Mouse (Mus musculus): ENCODE measurements around the gene Trim17. TPM values are rescaled to one million over a fixed set of nuclear protein-coding genes. Genes with fewer than 3 reads are reported as not detected.

Trim17 gene
- polyA plus RNA-seq, 1 experiment from 2014 or later = 0.08 TPM

DNA sequence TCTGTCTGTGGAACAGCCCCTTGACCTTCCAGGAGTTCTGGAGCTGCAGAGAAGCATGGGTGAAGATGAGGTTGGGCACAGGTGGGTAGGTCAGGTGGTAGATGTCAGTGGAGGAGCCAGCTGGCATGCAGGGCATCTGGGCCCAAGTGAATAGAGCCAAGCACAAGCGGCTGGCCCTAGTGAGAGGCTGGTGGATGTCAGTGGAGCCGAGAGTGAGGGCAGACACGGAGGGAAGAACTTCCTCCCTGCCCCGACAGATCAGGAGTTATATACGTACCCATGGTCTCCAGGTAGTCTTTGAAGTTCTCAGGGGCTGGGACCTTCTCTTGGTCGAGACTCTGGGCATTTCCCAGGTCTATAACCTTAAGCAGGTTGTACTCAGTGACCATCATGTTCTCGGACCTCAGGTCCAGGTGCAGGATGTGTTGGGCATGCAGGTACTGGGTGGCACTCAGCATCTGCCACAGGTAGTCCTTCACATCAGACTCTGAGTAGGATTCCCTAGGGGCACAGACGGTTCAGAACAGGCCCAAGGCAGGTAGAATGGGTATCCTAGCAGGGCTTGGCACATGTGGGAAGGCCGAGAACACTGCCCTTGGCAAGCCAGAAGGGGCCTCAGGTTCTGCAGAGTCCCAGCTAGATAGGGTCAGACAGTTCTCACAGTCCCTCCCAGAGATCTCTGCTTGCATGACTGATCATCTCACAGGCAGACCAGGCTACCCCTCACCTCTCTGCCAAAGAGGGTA lies 40.7 kb downstream of the Trim17 start:
- Histone ChIP-seq H3K4me1 (replicated peaks; ENCODE audit: control insufficient read depth, insufficient read depth, low read length) (no peaks in the 10 kb centered on the region), H3K36me3 (ENCODE audit: control insufficient read depth, insufficient read depth) (peaks cover 5% of the 10 kb centered on the region), H3K9ac (ENCODE audit: low read depth, low read length) (no peak overlapping the region), H3K27me3 (replicated peaks; ENCODE audit: control insufficient read depth, insufficient read depth, low read length) (peaks cover 3% of the 10 kb centered on the region; the same call in 1 of the 2 replicates), H3K9me3 (ENCODE audit: control insufficient read depth) (no peaks in the 10 kb centered on the region), H3K27ac (ENCODE audit: low read depth, low read length) (no peak overlapping the region), H3K4me2 (replicated peaks; ENCODE audit: low read depth) (peak overlapping the region; percentile 68), H3K4me3 (ENCODE audit: low read depth, low read length) (no peak overlapping the region)
- 89% methylated on average over 9 of the region's 9 CpGs for WGBS
- TF ChIP-seq CTCF (IDR thresholded peaks at IDR 0.05; ENCODE audit: low read depth) = no peak
- no peak for ATAC-seq

DNA sequence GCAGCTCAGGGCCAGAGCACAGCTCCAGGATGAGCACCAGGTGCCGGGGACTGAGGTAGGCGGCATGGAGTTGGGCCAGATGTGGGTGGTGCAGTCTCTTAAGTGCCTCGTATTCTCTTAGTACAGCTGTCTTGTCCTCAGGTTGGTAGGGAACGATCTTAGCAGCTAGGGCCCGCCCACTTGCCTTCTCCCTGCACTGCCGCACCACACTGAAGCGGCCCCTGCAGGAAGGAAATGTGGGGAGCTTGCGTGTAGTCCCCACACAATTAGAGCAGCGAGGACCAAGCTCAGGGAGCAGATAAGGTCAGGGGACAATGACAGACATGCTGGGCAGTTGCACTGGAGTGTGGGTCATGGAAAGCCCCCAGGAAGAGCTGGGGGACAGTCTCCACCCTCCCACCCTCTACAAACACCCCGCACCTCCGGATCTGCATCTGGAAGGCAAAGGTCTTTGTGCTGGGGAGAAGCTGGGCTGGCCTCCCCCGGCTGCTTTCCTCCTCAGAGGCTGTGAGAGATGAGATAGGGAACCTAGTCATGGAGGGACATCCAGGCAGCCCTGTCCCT lies 41.4 kb downstream of the Trim17 start:
- peak; percentile 32; the same call in 1 of the 2 replicates for TF ChIP-seq CTCF (IDR thresholded peaks at IDR 0.05; ENCODE audit: low read depth)
- Histone ChIP-seq H3K4me1 (replicated peaks; ENCODE audit: control insufficient read depth, insufficient read depth, low read length) (no peaks in the 10 kb centered on the region), H3K9ac (ENCODE audit: low read depth, low read length) (no peak overlapping the region), H3K27me3 (replicated peaks; ENCODE audit: control insufficient read depth, insufficient read depth, low read length) (peaks cover 3% of the 10 kb centered on the region; the same call in 1 of the 2 replicates), H3K4me3 (ENCODE audit: low read depth, low read length) (no peak overlapping the region), H3K9me3 (ENCODE audit: control insufficient read depth) (no peaks in the 10 kb centered on the region), H3K4me2 (replicated peaks; ENCODE audit: low read depth) (no peak overlapping the region), H3K27ac (ENCODE audit: low read depth, low read length) (no peak overlapping the region), H3K36me3 (ENCODE audit: control insufficient read depth, insufficient read depth) (no peaks in the 10 kb centered on the region)
- 56% methylated on average over 12 of the region's 12 CpGs for WGBS
- ATAC-seq = no peak

GRCm38 (mm10) chr11:58997541-58997940 lies 43.1 kb downstream of the Trim17 start:
- Histone ChIP-seq H3K4me2 (replicated peaks; ENCODE audit: low read depth) (no peak overlapping the region), H3K4me3 (ENCODE audit: low read depth, low read length) (no peak overlapping the region), H3K36me3 (ENCODE audit: control insufficient read depth, insufficient read depth) (no peaks in the 10 kb centered on the region), H3K4me1 (replicated peaks; ENCODE audit: control insufficient read depth, insufficient read depth, low read length) (no peaks in the 10 kb centered on the region), H3K27me3 (replicated peaks; ENCODE audit: control insufficient read depth, insufficient read depth, low read length) (peaks cover 3% of the 10 kb centered on the region; the same call in 1 of the 2 replicates), H3K9me3 (ENCODE audit: control insufficient read depth) (no peaks in the 10 kb centered on the region), H3K9ac (ENCODE audit: low read depth, low read length) (no peak overlapping the region), H3K27ac (ENCODE audit: low read depth, low read length) (no peak overlapping the region)
- WGBS = 80% methylated on average over 5 of the region's 5 CpGs
- TF ChIP-seq CTCF (IDR thresholded peaks at IDR 0.05; ENCODE audit: low read depth) = no peak
- ATAC-seq = no peak

- Histone ChIP-seq H3K4me1 (replicated peaks; ENCODE audit: control insufficient read depth, insufficient read depth, low read length) (no peaks in the 10 kb centered on the region), H3K27me3 (replicated peaks; ENCODE audit: control insufficient read depth, insufficient read depth, low read length) (peaks cover 3% of the 10 kb centered on the region; the same call in 1 of the 2 replicates), H3K27ac (ENCODE audit: low read depth, low read length) (no peak overlapping the region), H3K4me3 (ENCODE audit: low read depth, low read length) (no peak overlapping the region), H3K36me3 (ENCODE audit: control insufficient read depth, insufficient read depth) (no peaks in the 10 kb centered on the region), H3K4me2 (replicated peaks; ENCODE audit: low read depth) (no peak overlapping the region; the same call in 1 of the 2 replicates), H3K9me3 (ENCODE audit: control insufficient read depth) (no peaks in the 10 kb centered on the region), H3K9ac (ENCODE audit: low read depth, low read length) (no peak overlapping the region)
- TF ChIP-seq CTCF (IDR thresholded peaks at IDR 0.05; ENCODE audit: low read depth) = no peak
- 25% methylated on average over 11 of the region's 11 CpGs for WGBS
- no peak for ATAC-seq
Measured at GRCm38 (mm10) chr11:58999158-58999557, 44.7 kb downstream of the Trim17 start.

GRCm38 (mm10) chr11:58999830-59000229 lies 45.3 kb downstream of the Trim17 start:
- Histone ChIP-seq H3K9me3 (ENCODE audit: control insufficient read depth) (no peaks in the 10 kb centered on the region), H3K4me1 (replicated peaks; ENCODE audit: control insufficient read depth, insufficient read depth, low read length) (no peaks in the 10 kb centered on the region), H3K27me3 (replicated peaks; ENCODE audit: control insufficient read depth, insufficient read depth, low read length) (0 out of 2 replicates have a peak, but pooled peaks cover under 1% of the 10 kb centered on the region), H3K9ac (ENCODE audit: low read depth, low read length) (no peak overlapping the region), H3K36me3 (ENCODE audit: control insufficient read depth, insufficient read depth) (no peaks in the 10 kb centered on the region), H3K4me3 (ENCODE audit: low read depth, low read length) (no peak overlapping the region), H3K27ac (ENCODE audit: low read depth, low read length) (no peak overlapping the region), H3K4me2 (replicated peaks; ENCODE audit: low read depth) (no peak overlapping the region)
- no peak for ATAC-seq
- TF ChIP-seq CTCF (IDR thresholded peaks at IDR 0.05; ENCODE audit: low read depth) = no peak
- 76% methylated on average over 6 of the region's 6 CpGs for WGBS

DNA sequence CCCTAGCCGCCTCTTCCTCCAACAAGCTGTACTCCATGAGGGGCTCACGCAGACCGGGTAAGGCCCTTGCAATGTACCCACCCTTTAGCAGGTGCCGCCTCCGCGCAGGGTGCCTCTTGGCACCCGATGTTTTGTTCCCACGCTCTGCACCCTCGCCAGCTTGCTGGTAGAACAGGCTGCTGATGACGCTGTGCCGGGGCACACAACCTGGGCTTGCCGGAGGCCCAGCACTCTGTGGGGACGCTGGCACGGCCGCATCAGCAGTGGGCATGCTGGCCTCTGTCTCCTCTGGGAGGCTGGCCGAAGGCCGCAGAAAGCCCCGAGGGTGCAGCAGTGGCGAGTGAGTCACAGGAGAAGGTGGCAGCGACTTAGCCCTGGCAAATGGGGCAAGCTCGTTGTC lies 46.1 kb downstream of the Trim17 start:
- no peaks in the 10 kb centered on the region for H3K9me3 ChIP-seq (ENCODE audit: control insufficient read depth)
- H3K27me3 ChIP-seq (replicated peaks; ENCODE audit: control insufficient read depth, insufficient read depth, low read length) = no peaks in the 10 kb centered on the region
- H3K4me1 ChIP-seq (replicated peaks; ENCODE audit: control insufficient read depth, insufficient read depth, low read length) = no peaks in the 10 kb centered on the region
- no peak for ATAC-seq
- no peak overlapping the region for H3K4me2 ChIP-seq (replicated peaks; ENCODE audit: low read depth)
- H3K9ac ChIP-seq (ENCODE audit: low read depth, low read length) = no peak overlapping the region
- no peak overlapping the region for H3K4me3 ChIP-seq (ENCODE audit: low read depth, low read length)
- H3K36me3 ChIP-seq (ENCODE audit: control insufficient read depth, insufficient read depth) = no peaks in the 10 kb centered on the region
- no peak for TF ChIP-seq CTCF (IDR thresholded peaks at IDR 0.05; ENCODE audit: low read depth)
- H3K27ac ChIP-seq (ENCODE audit: low read depth, low read length) = no peak overlapping the region
- WGBS = 91% methylated on average over 21 of the region's 21 CpGs
